Mouse (Mus musculus): ENCODE data around the gene Gja6. TPM values are rescaled to one million over a fixed set of nuclear protein-coding genes. Genes with fewer than 3 reads are reported as not detected.

Gja6 gene
- total RNA-seq, 1 experiment from 2014 or later = not detected

Other genes starting within 250 kb of the Gja6 start
- not detected in 2 replicates for gene Ppef1, start 171.3 kb downstream of the Gja6 start, total RNA-seq (2017)
- gene Rs1, start 139.0 kb downstream of the Gja6 start, total RNA-seq (2017) = 0.70 TPM in 1 of 2 replicates, not detected in the other
- gene Cdkl5, start 87.7 kb upstream of the Gja6 start, total RNA-seq (2017) = 1.4 and 2.2 TPM in 2 replicates
- gene Scml2, start 210.1 kb upstream of the Gja6 start, total RNA-seq (2017) = not detected in 2 replicates

Data from neutrophil, adult 5-6 weeks (primary cell).